Mouse (Mus musculus): ENCODE measurements around the gene Zfp106. TPM values are rescaled to one million over a fixed set of nuclear protein-coding genes. Genes with fewer than 3 reads are reported as not detected.

Gene Zfp106
- polyA plus RNA-seq, 1 experiment from 2014 or later: 54.0 TPM

- Histone ChIP-seq H3K27me3 (ENCODE audit: insufficient read depth, low read length) (no peaks in the 10 kb centered on the region), H3K9ac (no peak overlapping the region), H3K36me3 (ENCODE audit: insufficient read depth) (no peaks in the 10 kb centered on the region), H3K4me1 (ENCODE audit: insufficient read depth) (no peaks in the 10 kb centered on the region), H3K4me3 (ENCODE audit: low read depth, low read length) (no peak overlapping the region), H3K27ac (ENCODE audit: low read depth) (no peak overlapping the region), H3K4me2 (no peak overlapping the region), H3K9me3 (ENCODE audit: low read depth, low read length) (no peaks in the 10 kb centered on the region)
- no peak for TF ChIP-seq CTCF (IDR thresholded peaks at IDR 0.05; ENCODE audit: low read depth)
- ATAC-seq (ENCODE audit: insufficient read depth) (no peak), DNase-seq (no peak)
- WGBS: 76% methylated on average over 5 of the region's 5 CpGs
Observed at GRCm38 (mm10) chr2:120465397-120465785, 98.3 kb downstream of the Zfp106 start.

- DNase-seq: no peak
Observed at GRCm38 (mm10) chr2:120464732-120465396, 98.8 kb downstream of the Zfp106 start.

GRCm38 (mm10) chr2:120464091-120464490 is 99.6 kb downstream of the Zfp106 start:
- no peaks in the 10 kb centered on the region for H3K9me3 ChIP-seq (ENCODE audit: low read depth, low read length)
- no peak overlapping the region for H3K27ac ChIP-seq (ENCODE audit: low read depth)
- no peak overlapping the region for H3K9ac ChIP-seq
- TF ChIP-seq CTCF (IDR thresholded peaks at IDR 0.05; ENCODE audit: low read depth): no peak
- no peaks in the 10 kb centered on the region for H3K27me3 ChIP-seq (ENCODE audit: insufficient read depth, low read length)
- 69% methylated on average over 8 of the region's 8 CpGs for WGBS
- ATAC-seq (ENCODE audit: insufficient read depth) (no peak), DNase-seq (no peak)
- no peaks in the 10 kb centered on the region for H3K4me1 ChIP-seq (ENCODE audit: insufficient read depth)
- H3K4me3 ChIP-seq (ENCODE audit: low read depth, low read length): no peak overlapping the region
- H3K4me2 ChIP-seq: no peak overlapping the region
- H3K36me3 ChIP-seq (ENCODE audit: insufficient read depth): no peaks in the 10 kb centered on the region

More at GRCm38 (mm10) chr2:120464732-120465396, 98.8 kb downstream of the Zfp106 start:
- no peak overlapping the region for H3K4me2 ChIP-seq
- H3K36me3 ChIP-seq (ENCODE audit: insufficient read depth): no peaks in the 10 kb centered on the region
- WGBS: 85% methylated on average over 2 of the region's 2 CpGs
- no peak overlapping the region for H3K4me3 ChIP-seq (ENCODE audit: low read depth, low read length)
- H3K27me3 ChIP-seq (ENCODE audit: insufficient read depth, low read length): no peaks in the 10 kb centered on the region
- no peaks in the 10 kb centered on the region for H3K4me1 ChIP-seq (ENCODE audit: insufficient read depth)
- H3K9me3 ChIP-seq (ENCODE audit: low read depth, low read length): no peaks in the 10 kb centered on the region
- no peak overlapping the region for H3K9ac ChIP-seq
- H3K27ac ChIP-seq (ENCODE audit: low read depth): no peak overlapping the region
- ATAC-seq (ENCODE audit: insufficient read depth): no peak
- TF ChIP-seq CTCF (IDR thresholded peaks at IDR 0.05; ENCODE audit: low read depth): no peak

GRCm38 (mm10) chr2:120463328-120463727 is 100.3 kb downstream of the Zfp106 start:
- 71% methylated on average over 7 of the region's 7 CpGs for WGBS
- no peak for TF ChIP-seq CTCF (IDR thresholded peaks at IDR 0.05; ENCODE audit: low read depth)
- Histone ChIP-seq H3K4me1 (ENCODE audit: insufficient read depth) (no peaks in the 10 kb centered on the region), H3K4me2 (no peak overlapping the region), H3K27ac (ENCODE audit: low read depth) (no peak overlapping the region), H3K36me3 (ENCODE audit: insufficient read depth) (no peaks in the 10 kb centered on the region), H3K4me3 (ENCODE audit: low read depth, low read length) (no peak overlapping the region), H3K9me3 (ENCODE audit: low read depth, low read length) (no peaks in the 10 kb centered on the region), H3K9ac (no peak overlapping the region), H3K27me3 (ENCODE audit: insufficient read depth, low read length) (no peaks in the 10 kb centered on the region)
- no peak for DNase-seq
- ATAC-seq (ENCODE audit: insufficient read depth): no peak

- ATAC-seq (ENCODE audit: insufficient read depth) (no peak), DNase-seq (no peak)
- no peak overlapping the region for H3K4me3 ChIP-seq (ENCODE audit: low read depth, low read length)
- 71% methylated on average over 4 of the region's 4 CpGs for WGBS
- no peaks in the 10 kb centered on the region for H3K36me3 ChIP-seq (ENCODE audit: insufficient read depth)
- no peak overlapping the region for H3K4me2 ChIP-seq
- H3K9ac ChIP-seq: no peak overlapping the region
- H3K9me3 ChIP-seq (ENCODE audit: low read depth, low read length): no peaks in the 10 kb centered on the region
- H3K27me3 ChIP-seq (ENCODE audit: insufficient read depth, low read length): no peaks in the 10 kb centered on the region
- TF ChIP-seq CTCF (IDR thresholded peaks at IDR 0.05; ENCODE audit: low read depth): no peak
- H3K27ac ChIP-seq (ENCODE audit: low read depth): no peak overlapping the region
- H3K4me1 ChIP-seq (ENCODE audit: insufficient read depth): no peaks in the 10 kb centered on the region
Observed at GRCm38 (mm10) chr2:120460216-120460615, 103.4 kb downstream of the Zfp106 start.

Other genes with a start within 250 kb of the Zfp106 start
- 0.11 and 0.12 TPM in 2 replicates for gene Pla2g4f, start 249.7 kb downstream of the Zfp106 start, polyA plus RNA-seq (2014; fragmentation: Nextera tagmentation; extraction: Ambion mirVana)
- 21.9 and 22.4 TPM in 2 replicates for gene Vps39, start 210.7 kb downstream of the Zfp106 start, polyA plus RNA-seq (2014; fragmentation: Nextera tagmentation; extraction: Ambion mirVana)
- gene Ganc, start 159.9 kb downstream of the Zfp106 start, polyA plus RNA-seq (2014; fragmentation: Nextera tagmentation; extraction: Ambion mirVana): 7.2 and 8.5 TPM in 2 replicates
- gene Tmem87a, start 159.7 kb downstream of the Zfp106 start, polyA plus RNA-seq (2014; fragmentation: Nextera tagmentation; extraction: Ambion mirVana): 12.4 and 14.2 TPM in 2 replicates
- 0.33 and 0.95 TPM in 2 replicates for gene Capn3, start 107.8 kb downstream of the Zfp106 start, polyA plus RNA-seq (2014; fragmentation: Nextera tagmentation; extraction: Ambion mirVana)
- gene Snap23, start 3.8 kb upstream of the Zfp106 start, polyA plus RNA-seq (2014; fragmentation: Nextera tagmentation; extraction: Ambion mirVana): 54.7 and 58.2 TPM in 2 replicates
- gene Haus2, start 45.5 kb upstream of the Zfp106 start, polyA plus RNA-seq (2014; fragmentation: Nextera tagmentation; extraction: Ambion mirVana): 25.7 and 26.0 TPM in 2 replicates
- gene Lrrc57, start 45.7 kb upstream of the Zfp106 start, polyA plus RNA-seq (2014; fragmentation: Nextera tagmentation; extraction: Ambion mirVana): 22.6 and 23.5 TPM in 2 replicates
- 14.1 and 14.9 TPM in 2 replicates for gene Stard9, start 65.3 kb upstream of the Zfp106 start, polyA plus RNA-seq (2014; fragmentation: Nextera tagmentation; extraction: Ambion mirVana)